Mouse (Mus musculus) cerebellum, adult 2 months (tissue): ENCODE results near the gene Fam43a. TPM values are rescaled to one million over a fixed set of nuclear protein-coding genes. Genes with fewer than 3 reads are reported as not detected.

Source experiments
- DNase-seq, 2 experiments: peaks; one replicate each; pipeline ENCODE4 v3.0.0; 2021
- H3K27ac ChIP-seq: fragments of 200-500 bp; 2 replicates; pipeline ENCODE4 v1.5.1; 2012; ENCODE audit warnings: low read length, control low read depth, inconsistent platforms; ENCODE audit not compliant: insufficient read depth
- H3K27me3 ChIP-seq: fragments of 200-500 bp; 2 replicates; pipeline ENCODE4 v1.6.1; 2012; ENCODE audit warnings: inconsistent platforms, mild to moderate bottlenecking, low read length, moderate library complexity; ENCODE audit not compliant: control insufficient read depth, insufficient read depth
- H3K4me1 ChIP-seq: fragments of 200-500 bp; 2 replicates; pipeline ENCODE4 v1.6.1; 2011; ENCODE audit warnings: low read length; ENCODE audit not compliant: control insufficient read depth, insufficient read depth
- H3K4me3 ChIP-seq: fragments of 200-500 bp; replicated peaks from 2 replicates; pipeline ENCODE3; 2011; ENCODE audit warnings: mild to moderate bottlenecking, low read depth, low read length, control low read depth; ENCODE audit not compliant: insufficient read depth
- CTCF ChIP-seq: fragments of 200-500 bp; IDR thresholded peaks from 2 replicates; pipeline ENCODE4 v1.5.1; 2011; ENCODE audit warnings: low read depth, mild to moderate bottlenecking, control low read depth, low read length, moderate library complexity, borderline replicate concordance; ENCODE audit not compliant: insufficient read depth
- POLR2A ChIP-seq: fragments of 200-500 bp; IDR thresholded peaks from 2 replicates; pipeline ENCODE4 v1.6.1; 2011; ENCODE audit warnings: low read length, control low read depth, borderline replicate concordance; ENCODE audit not compliant: insufficient read depth
- whole genome bisulfite sequencing: fragments of 180-500 bp; shearing (Covaris S2); methylation state at CpG from one replicate; pipeline ENCODE4 v1.1.7; 2018; 5-methylcytosine and 5-hydroxymethylcytosine counted together
- polyA plus RNA-seq: library from polyadenylated mRNA; depleted of rRNA; stranded (reverse); fragments of >200 nt; gene quantifications from 2 replicates; pipeline ENCODE4 v1.2.3, GENCODE M21; 2012

Fam43a gene
- polyA plus RNA-seq, 1 experiment = 15.2 TPM

GRCm38 (mm10) chr16:30604061-30604806 lies 4.7 kb downstream of the Fam43a start:
- Histone ChIP-seq H3K27ac (no peak overlapping the region), H3K4me3 (no peak overlapping the region), H3K27me3 (no peaks in the 10 kb centered on the region), H3K4me1 (0 out of 2 replicates have a peak, but pooled peaks cover 5% of the 10 kb centered on the region)
- no peak for DNase-seq
- WGBS = 59% methylated on average over 16 of the region's 16 CpGs
- TF ChIP-seq POLR2A = no peak
- TF ChIP-seq CTCF = no peak

GRCm38 (mm10) chr16:30604807-30605137 lies 5.2 kb downstream of the Fam43a start:
- Histone ChIP-seq H3K4me1 (0 out of 2 replicates have a peak, but pooled peaks cover 5% of the 10 kb centered on the region), H3K27ac (no peak overlapping the region), H3K27me3 (no peaks in the 10 kb centered on the region), H3K4me3 (no peak overlapping the region)
- TF ChIP-seq CTCF = no peak
- no peak for TF ChIP-seq POLR2A
- WGBS = 74% methylated on average over 7 of the region's 7 CpGs
- DNase-seq = no peak

- Histone ChIP-seq H3K4me3 (no peak overlapping the region), H3K27ac (no peak overlapping the region), H3K4me1 (0 out of 2 replicates have a peak, but pooled peaks cover 5% of the 10 kb centered on the region), H3K27me3 (no peaks in the 10 kb centered on the region)
- TF ChIP-seq POLR2A (no peak), CTCF (no peak)
- no peak for DNase-seq
- 61% methylated on average over 6 of the region's 6 CpGs for WGBS
Observed at GRCm38 (mm10) chr16:30605528-30605927, 6.0 kb downstream of the Fam43a start.

- WGBS = 88% methylated on average over 3 of the region's 3 CpGs
- Histone ChIP-seq H3K4me1 (no peaks in the 10 kb centered on the region), H3K27ac (no peak overlapping the region)
Observed at GRCm38 (mm10) chr16:30607868-30608267, 8.3 kb downstream of the Fam43a start.

GRCm38 (mm10) chr16:30611331-30611730 lies 11.8 kb downstream of the Fam43a start:
- no peak for TF ChIP-seq POLR2A
- no peak for TF ChIP-seq CTCF
- no peak for DNase-seq
- Histone ChIP-seq H3K27me3 (no peaks in the 10 kb centered on the region), H3K27ac (no peak overlapping the region), H3K4me1 (no peaks in the 10 kb centered on the region), H3K4me3 (no peak overlapping the region)
- 85% methylated on average over 5 of the region's 5 CpGs for WGBS

More at GRCm38 (mm10) chr16:30607868-30608267, 8.3 kb downstream of the Fam43a start:
- TF ChIP-seq CTCF (no peak), POLR2A (no peak)
- no peaks in the 10 kb centered on the region for H3K27me3 ChIP-seq
- no peak for DNase-seq
- H3K4me3 ChIP-seq = no peak overlapping the region

- no peaks in the 10 kb centered on the region for H3K4me1 ChIP-seq
- 87% methylated on average over 7 of the region's 7 CpGs for WGBS
- H3K4me3 ChIP-seq = no peak overlapping the region
- no peak overlapping the region for H3K27ac ChIP-seq
- no peaks in the 10 kb centered on the region for H3K27me3 ChIP-seq
- no peak for DNase-seq
- TF ChIP-seq CTCF = no peak
- TF ChIP-seq POLR2A = no peak
Observed at GRCm38 (mm10) chr16:30613122-30613521, 13.6 kb downstream of the Fam43a start.

- no peak for DNase-seq
- Histone ChIP-seq H3K27me3 (no peaks in the 10 kb centered on the region), H3K4me1 (no peaks in the 10 kb centered on the region), H3K27ac (no peak overlapping the region), H3K4me3 (no peak overlapping the region)
- TF ChIP-seq POLR2A (no peak), CTCF (no peak)
- 49% methylated on average over 5 of the region's 5 CpGs for WGBS
Observed at GRCm38 (mm10) chr16:30614122-30614521, 14.6 kb downstream of the Fam43a start.

GRCm38 (mm10) chr16:30614705-30615317 lies 15.3 kb downstream of the Fam43a start:
- H3K4me1 ChIP-seq = no peaks in the 10 kb centered on the region; the same call in 1 of the 2 replicates
- no peaks in the 10 kb centered on the region for H3K27me3 ChIP-seq
- TF ChIP-seq POLR2A (no peak), CTCF (no peak)
- no peak overlapping the region for H3K27ac ChIP-seq
- DNase-seq = no peak
- H3K4me3 ChIP-seq = no peak overlapping the region
- WGBS = 43% methylated on average over 6 of the region's 6 CpGs
